Mouse (Mus musculus) adrenal gland, adult (tissue): ENCODE results near the gene Peli1.
"Not testable (repeated sequence)": the region's sequence is repeated elsewhere in the genome, so short reads cannot be mapped to it uniquely, and the experiment has no call there.

Experiments
- DNase-seq, 2 experiments: peaks; one replicate each; pipeline ENCODE4 v3.0.0; 2022 to 2023; ENCODE audit warnings: low spot score in 1 of 2; ENCODE audit not compliant: inconsistent age in 2 of 2

Gene Peli1

DNA sequence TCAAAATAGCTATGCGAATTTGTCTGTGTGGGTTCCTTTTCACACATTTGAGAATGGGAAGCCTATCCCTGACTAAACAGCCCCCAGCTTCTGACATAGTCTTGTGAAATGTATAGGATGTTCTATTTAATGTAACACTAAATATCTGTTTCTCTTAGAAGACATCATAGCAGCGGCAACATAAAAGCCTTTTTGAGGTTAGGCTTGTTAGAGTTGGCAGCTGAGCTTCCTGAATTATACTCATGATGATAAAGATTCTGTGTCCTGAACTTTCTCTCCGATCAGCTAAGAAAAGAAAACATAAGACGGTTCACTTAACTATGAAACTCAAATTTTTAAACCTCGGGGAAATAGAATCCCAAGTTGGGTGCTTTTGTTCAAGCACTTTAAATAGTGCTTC lies 59.2 kb downstream of the Peli1 start:
- DNase-seq = no peak

DNA sequence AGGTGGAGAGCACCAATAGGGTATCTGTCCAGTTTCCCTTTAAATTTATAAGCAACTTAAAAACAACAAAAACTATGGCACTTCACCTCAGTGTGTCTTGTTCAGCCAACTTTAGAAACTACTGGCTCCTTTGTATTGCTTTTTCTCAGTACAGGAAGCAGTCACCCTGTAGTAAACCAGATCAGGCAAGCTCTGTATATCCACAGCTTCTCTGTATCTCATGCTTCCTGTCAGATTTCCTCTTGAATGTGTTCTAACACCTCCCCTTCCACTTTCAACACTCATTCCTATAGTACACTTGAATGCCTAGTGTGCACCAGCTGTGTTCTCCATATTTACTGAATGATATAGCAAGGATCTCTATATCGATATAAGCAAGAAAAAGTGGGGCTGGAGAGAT lies 60.6 kb downstream of the Peli1 start:
- DNase-seq = no peak

DNA sequence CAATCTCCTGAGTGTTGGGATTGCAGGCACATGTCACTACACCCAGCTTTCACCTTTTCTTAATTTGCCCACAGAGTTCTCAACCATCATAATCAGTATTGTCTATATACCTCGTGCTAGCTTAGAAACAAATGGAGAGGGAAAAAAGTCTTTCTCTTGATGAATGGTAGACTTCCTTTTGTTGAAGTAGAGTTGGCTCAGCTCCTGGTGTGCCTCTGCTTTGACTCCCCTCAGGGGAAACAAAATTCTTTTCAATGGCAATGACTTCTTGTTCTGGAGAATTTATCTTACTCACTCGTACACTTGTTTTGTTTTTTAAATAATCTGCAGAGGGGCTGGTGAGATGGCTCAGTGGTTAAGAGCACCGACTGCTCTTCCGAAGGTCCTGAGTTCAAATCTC lies 62.0 kb downstream of the Peli1 start:
- DNase-seq = no peak

DNA sequence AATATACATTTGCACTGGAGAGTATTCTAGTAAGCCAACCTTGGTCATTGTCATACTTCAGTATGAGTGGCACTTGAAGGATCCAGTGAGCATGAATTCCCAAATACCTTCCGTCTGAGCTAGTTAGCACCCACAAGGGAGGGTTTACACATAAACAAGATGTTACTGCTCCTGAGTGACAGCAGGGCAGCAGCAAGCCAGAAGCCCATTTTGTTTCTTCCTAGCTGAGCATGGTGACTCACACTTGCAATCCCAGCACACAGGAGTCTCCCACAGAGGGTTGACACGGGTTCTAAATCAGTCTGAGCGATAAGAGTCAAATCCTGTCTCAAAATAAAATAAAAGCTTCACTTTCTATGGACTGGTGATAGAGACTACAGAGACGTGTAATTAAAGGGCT lies 66.5 kb downstream of the Peli1 start:
- no peak for DNase-seq

DNA sequence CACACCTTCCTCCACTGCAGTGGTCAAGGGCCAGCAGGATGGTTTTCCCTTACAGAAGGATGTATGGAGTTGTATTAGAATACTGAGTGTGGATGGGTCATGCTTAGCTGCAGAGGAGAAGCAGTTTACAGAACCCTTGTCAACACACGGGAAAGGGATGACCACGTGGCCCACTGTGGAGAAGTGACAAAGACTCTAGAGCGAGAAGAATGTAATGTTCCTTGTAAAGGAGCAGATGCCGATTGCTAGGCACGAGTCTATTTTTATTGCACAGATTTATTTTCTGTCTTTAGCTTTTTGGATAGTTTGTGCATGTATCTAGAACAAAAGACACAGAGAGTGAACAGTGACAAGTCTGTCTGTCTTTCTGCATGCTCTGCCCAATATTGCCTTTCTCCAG lies 71.0 kb downstream of the Peli1 start:
- no peak for DNase-seq

DNA sequence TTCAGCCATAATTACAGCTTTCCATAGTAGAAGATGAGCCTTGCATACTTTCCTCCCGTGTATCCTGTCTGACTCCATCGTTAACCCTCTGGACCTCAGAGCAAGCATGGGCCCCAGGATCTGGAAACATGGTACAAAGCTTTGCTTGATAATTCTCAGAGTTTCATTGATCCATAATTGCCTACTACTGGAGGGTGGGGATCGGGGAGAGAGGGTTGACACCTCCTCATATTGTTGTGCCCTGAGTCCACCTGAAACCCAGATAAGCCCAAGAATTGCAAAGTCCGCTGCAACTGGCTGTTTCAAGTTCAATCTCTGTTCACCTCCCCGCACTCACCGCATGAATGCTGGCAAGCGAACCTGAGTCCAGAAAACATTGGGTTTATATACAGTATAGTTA lies 72.1 kb downstream of the Peli1 start:
- no peak for DNase-seq

DNA sequence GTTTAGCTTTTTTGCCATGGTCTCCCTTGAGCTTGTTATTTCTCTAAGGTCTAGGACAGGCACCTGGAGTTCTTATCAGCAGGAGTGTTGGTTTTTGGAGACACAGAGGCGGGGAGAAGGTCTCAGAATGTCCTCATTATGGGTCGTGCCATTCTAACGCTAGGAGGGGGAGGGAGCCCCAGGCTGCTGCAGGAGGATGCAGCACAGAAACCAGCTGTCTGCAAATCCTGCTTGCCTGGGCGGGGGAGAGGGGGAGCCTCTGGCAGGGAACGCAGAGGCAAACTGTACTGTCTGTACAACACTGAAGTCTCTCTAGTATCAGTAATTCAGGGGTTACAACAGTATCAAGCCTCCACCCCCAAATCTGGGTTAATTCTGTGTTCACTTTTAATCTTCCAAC lies 72.6 kb downstream of the Peli1 start:
- DNase-seq = no peak

DNA sequence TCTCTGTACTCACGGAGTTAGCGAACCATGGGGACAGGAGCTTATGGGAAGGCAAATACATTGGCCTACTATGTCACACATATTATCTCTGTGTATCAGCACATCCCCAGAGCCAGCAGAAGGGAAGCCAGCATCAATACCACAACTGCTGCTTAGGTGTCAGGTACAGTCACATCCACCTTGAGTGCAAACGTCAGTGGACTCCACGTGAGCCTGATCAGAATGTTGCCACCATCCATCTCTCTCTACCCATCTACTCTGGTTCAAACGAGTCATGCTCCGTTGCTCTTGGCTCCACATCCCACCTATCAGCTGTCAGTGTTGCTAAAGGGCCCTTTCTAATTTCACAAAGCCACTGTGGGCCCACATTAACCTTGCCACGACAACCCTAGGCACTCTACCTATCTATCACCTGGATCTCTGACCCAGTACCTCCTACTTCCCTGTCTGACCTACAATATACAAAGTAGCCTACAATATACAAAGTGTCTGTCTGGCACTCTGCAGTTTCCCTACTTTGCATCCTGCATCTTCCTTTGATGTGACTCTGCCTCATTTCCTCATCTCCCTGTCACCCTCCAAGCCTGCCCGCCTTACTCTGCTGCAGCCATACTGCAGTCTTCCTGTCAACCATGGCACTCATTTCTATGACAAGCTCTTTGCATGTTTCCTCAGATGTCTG lies 73.4 kb downstream of the Peli1 start:
- DNase-seq = no peak

DNA sequence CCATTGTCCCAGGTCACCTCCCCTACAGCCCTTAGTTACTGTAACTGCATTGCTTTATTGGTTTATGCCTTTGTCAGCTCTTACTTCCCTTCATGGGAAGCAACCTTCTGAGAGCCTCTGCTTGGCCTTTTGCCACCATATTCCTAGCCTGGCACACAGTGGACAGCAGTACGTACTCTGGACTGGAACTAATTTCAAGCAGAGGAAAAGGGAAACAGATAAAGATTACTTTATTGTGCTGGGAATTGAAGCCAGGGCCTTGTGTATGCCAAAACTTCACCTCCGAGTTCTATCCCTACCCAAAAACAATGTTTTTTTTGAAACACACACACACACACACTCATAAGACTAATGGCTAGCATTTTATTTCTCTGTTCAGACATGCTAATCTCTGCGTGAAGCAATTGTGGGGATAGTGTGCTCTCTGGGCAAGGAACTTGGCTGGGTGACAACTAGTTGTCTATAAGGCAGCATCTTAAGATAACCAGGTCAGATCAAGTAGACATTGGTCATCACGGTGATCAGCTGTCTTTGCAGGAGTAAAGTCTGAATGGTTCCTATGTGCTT lies 74.0 kb downstream of the Peli1 start:
- no peak for DNase-seq

DNA sequence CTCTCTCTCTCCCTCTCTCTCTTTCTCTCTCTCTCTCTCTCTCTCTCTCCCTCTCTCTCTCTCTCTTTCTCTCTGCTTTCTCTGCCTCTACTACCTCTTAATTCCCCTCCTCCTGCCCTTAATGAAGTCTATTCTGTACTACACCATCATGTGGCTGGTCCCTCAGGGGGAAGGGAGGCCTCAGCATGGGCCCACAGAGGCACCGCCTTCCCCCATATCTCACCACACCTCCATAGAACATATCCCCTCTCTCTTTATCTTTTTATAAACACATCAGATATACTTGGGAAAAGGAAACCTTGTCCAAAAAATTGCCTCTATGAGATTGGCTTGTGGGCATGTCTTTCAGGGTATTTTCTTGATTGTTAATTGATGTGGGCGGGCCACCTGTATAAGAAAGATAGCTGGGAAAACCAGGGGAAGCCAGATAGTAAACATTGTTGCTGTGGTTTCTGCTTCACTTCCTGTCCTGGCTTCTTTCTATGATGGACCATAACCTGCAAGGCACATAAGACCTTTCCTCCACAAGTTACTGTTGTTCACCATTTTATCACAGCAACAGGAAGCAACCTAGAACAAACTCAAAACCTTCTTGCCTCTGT lies 75.5 kb downstream of the Peli1 start:
- DNase-seq = no peak

DNA sequence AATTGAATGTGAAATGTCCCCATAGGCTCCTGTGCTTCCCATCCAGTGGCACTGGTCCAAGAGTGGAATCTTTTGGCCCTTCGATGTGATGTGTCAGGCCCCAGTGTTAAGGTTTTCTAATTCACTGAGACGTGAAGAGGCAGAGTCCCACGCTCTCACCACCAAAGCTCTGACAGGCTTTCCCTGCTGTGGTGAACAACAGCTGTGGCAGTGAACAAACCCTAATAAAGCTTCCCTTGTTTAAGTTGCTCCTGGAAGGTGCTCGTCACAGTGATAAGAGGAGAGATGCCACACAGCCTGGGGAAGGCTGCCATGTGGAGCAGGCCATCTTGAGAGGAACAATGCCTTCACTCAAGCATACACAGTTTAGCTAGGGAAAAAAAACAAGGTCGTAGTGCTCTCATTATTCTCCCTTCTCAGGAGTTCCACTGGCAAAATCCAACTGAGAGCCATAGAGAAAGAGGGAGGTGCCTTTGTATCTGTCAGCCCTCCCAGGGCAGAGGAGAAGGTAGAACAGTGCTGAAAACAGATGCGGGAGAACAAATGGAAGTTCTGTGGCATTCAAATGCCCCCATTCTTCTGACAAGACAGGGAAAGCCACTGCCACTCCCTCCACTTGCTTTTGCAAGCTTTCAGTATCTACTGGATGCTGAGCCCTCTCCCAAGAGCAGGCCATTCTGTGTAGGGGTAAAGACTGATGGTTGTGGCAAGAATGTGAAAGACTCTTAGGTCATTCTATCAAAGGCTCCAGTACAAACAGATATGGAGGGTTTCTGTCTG lies 77.9 kb downstream of the Peli1 start:
- DNase-seq = no peak

DNA sequence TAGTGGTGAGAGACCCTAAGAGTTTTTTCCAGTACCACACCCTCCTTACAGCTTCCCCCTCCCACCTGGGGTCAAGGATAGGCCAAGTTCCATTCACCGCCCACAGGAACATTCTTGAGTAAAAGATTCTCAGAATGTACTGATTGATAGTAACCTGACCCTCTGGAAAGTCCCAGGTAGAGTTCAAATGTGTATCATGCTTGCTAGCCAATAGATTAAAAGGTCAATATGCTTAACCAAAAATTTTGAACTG lies 78.4 kb downstream of the Peli1 start:
- not testable (repeated sequence) for DNase-seq

DNA sequence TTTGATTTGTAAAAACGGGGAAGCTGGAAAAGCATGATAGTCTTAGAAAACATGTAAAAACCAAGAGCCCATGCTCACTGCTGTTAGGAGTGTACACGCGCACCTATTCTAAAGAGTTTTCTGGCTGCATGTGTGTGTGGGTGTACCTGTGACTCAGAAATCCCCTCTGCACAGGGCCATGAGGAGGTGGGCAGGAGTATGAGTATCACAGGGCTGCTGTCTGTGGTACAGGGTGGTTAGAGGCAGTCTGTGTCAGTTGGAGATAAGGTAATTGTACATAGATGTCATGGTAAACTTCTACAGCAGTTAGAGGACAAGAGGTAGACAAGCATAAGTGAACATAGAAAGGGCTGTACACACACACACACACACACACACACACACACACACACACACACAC lies 81.2 kb downstream of the Peli1 start:
- no peak for DNase-seq

DNA sequence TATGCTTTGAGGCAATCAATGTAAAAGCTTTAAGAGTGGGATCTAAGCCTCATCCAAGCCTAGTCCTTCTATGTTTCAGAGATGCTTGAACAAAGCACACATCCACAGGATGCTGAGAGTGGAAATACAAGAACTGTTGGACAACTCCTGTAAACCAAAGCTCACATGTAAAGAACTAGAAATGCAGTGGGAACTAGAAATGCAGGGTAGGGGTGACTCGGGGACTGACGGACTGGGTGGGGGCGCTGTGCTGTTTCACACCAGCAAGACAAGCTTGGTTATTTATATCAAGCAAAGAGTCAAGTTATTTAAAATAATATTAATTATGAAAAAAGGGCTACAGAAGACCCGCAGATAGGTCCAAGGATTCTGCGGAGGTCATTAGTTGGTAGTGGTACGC lies 82.8 kb downstream of the Peli1 start:
- DNase-seq = no peak

DNA sequence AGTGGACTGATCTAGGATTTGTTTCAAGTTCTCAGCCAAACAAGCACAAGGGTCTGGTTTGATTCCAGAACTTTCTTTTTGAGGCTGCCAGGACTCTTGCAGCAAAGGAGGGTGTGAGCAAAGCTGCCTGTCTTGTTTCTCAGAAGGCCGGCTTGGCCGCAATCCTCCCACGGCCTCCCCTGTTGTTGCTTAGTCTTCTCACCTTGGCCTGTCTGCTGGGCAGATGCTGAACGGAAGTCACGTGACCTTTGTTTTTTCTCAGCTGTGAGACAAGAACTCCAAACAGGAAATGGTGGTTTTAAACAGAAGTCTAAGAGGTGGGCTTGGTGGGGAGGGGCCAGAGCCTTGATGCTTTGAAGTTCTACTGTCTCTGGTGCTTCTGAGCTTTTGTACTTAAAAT lies 83.3 kb downstream of the Peli1 start:
- peak; percentile 28 to 71 for DNase-seq

DNA sequence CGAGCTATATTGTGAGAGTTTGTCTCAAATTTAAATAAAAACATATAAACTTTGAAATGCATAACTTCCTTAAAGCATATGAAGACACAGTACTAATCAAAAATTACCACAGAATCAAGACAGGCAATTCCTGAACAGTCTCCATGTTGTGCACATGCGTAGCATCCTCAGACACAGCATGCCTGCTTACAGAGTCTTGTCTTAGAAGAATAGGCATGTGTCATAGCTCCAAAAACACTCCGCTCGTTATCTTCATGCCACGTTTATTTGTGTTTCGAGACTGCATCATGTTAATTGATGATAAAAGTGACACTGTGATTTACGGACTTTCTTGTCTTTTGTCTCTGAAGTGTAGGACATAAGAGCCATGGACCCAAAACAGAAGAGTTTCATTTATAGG lies 84.0 kb downstream of the Peli1 start:
- no peak for DNase-seq

DNA sequence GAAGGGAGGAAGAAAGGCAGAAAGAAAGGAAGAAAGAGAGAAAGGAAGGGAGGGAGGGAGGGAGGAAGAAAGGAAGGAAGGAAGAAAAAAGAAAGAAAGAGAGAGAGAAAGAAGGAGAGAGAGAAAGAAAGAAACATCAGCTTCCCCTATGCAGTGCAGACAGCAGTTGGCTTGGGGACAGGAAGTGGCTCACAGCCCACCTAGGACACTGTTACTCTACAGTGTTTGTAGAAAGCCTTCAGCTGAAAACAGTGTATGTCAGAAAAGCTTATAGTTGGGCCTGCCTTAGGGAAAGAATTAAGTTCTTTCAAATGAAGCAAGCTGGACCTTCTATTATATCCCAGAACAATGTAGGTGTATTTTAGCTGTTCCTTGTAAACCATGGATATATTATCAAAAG lies 85.4 kb downstream of the Peli1 start:
- DNase-seq = no peak

DNA sequence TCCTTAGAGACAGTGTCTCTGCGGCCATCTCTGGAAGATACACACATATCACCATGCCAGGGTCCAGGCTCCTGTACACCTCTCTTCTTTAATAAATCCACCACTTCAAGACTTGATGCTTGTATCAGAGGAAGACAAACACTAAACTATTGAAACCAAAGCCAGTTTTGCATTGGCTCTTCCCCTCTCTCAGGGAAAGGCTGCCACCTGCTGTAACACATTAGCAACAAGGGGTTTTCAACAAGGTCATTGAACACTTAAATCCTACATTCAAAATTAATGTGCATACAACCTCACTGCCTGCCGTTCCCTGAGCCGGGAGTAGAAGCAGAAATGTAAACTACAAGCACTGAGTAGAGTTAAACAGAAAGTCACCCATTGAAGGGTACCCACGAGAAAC lies 87.3 kb downstream of the Peli1 start:
- peak; percentile 14 to 77 for DNase-seq

DNA sequence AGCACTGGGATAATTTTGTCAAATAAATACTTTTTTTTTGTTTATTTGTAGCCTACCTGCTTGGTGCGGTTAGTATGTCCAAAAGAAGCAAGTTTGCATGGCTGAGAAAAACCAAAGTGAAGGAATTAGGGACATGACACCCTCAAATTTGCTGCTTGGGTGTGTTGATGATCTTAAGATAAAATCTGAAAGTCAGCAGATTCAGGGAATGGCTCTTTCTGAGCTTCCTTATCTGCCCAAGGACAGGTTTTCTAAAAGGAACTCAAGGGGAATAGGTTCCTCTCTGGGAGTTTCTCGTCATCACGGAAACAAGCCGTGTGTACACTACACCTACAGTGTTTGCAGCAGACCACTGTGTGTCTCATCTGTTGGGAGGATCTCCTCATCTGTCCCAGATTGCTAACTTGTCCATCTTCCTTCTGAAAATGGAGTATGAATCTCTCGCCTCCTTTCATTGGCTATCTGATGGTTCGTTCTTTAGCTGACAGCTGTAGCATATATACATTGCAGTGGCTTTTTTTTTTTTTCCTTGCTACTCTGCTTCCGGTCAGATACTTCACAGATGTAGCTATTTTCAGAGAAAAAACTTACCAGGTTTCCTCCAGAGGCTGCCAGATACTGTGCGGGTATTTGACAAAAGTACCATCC lies 88.0 kb downstream of the Peli1 start:
- no peak for DNase-seq

DNA sequence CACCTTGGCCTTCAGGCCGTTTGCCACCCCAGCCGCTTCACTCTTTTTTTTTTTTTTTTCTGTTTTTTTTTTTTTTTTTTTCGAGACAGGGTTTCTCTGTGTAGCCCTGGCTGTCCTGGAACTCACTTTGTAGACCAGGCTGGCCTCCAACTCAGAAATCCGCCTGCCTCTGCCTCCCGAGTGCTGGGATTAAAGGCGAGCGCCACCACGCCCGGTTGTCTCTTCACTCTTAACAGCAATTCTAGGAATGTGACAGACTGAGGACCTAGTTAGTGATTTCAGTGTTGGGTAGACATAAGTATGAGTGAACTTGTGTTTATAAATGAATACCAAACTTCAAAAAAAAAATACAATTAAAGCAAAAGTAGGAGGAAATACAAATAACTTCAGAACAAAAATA lies 88.8 kb downstream of the Peli1 start:
- not testable (repeated sequence) for DNase-seq

DNA sequence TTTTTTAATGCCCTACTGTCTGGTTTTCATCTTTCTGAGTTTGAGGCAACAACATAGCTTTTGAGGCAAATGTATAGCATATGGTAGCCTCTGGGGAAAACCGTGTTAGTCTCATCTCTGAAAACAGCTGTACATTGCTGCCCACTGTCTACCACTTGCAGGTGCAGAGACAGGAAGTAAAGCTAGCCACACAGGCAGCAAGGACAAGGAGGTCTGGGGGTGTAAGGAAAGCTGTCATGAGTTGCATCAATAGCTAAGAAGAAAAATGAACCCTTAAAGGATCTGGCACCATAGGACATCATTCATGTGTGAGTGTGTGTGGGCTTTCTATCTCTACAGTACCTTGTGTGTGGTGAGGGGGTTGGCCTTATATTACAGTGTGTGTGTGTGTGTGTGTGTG lies 89.6 kb downstream of the Peli1 start:
- DNase-seq = no peak

DNA sequence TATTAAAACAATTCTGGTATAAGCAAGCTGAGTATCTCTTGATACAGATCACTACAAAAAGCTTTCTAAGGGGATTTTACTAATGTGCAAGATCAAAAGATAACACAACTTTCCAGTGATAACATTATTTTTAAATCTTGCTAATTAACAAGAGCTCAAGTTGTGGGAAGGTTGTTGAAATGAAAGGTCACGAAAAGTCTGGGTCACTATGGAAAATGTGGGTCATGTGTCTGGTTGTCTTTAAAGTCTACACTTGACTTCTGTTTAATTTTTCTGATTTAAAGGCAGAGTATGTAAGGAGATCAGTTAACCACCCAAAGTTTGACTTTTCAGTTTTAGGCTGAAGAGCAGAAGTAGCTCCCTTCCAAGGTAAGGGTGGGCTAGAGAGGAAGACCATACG lies 90.5 kb downstream of the Peli1 start:
- DNase-seq = no peak
